Mouse (Mus musculus): ENCODE data around the gene Auts2.

DNA sequence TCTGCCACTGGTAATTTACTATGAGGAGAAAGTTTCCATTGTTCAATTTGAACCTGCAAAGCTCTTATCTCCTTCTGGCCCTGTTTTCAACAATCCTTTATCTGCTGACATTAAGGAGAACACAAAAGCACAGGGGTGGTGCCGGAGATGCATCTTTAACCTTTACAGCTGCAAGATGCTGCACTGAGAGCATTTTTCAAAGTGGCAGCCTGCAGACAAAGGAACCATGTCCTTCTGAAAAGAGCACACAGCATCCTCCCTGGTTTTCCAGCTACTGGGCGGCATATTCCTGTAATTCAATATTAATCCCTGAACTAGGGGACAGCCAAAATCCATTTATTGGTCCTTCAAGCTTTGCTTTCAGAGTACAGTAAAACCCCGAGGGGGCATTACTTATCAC lies 248.7 kb downstream of the Auts2 start:
- TF ChIP-seq TAL1 (IDR thresholded peaks at IDR 0.05; ENCODE audit: low read length) (no peak), GATA1 (IDR thresholded peaks at IDR 0.05; ENCODE audit: low read length) (no peak)
